Mouse (Mus musculus) cerebellum, adult 11 months (tissue): ENCODE results near the gene Ufsp2.

Experiments
- DNase-seq: peaks from one replicate; pipeline ENCODE4 v3.0.0; 2022

The Ufsp2 gene

GRCm38 (mm10) chr8:46022203-46022602 lies 46.9 kb downstream of the Ufsp2 start:
- no peak for DNase-seq

GRCm38 (mm10) chr8:46022758-46023157 lies 47.4 kb downstream of the Ufsp2 start:
- no peak for DNase-seq

GRCm38 (mm10) chr8:46024392-46024791 lies 49.1 kb downstream of the Ufsp2 start:
- DNase-seq = no peak

- no peak for DNase-seq
These were observed 60.9 kb downstream of the Ufsp2 start for GRCm38 (mm10) chr8:46036217-46036616.

GRCm38 (mm10) chr8:46039666-46040065 lies 64.3 kb downstream of the Ufsp2 start:
- DNase-seq = no peak

- no peak for DNase-seq
These were observed 64.9 kb downstream of the Ufsp2 start for GRCm38 (mm10) chr8:46040260-46040659.
